Mouse (Mus musculus): ENCODE measurements at regions not wholly inside any gene's neighbourhood (a gene's known extent, or its start where the extent isn't known, plus 50 kb on each side); places are given as distances from the start of the nearest gene placed in this dataset.

GRCm38 (mm10) chr14:92372885-92373284 is 1517.6 kb downstream of the Pcdh9 start:
- Histone ChIP-seq H3K9ac (no peak overlapping the region), H3K4me1 (no peaks in the 10 kb centered on the region), H3K27ac (no peak overlapping the region), H3K36me3 (no peaks in the 10 kb centered on the region), H3K9me3 (no peaks in the 10 kb centered on the region), H3K27me3 (no peaks in the 10 kb centered on the region), H3K4me2 (no peak overlapping the region), H3K4me3 (no peak overlapping the region)
- WGBS = 92% methylated on average over 4 of the region's 4 CpGs
- ATAC-seq (ENCODE audit: insufficient number of reproducible peaks, insufficient read depth, low FRiP score, low TSS enrichment, low read depth) = no peak

GRCm38 (mm10) chr14:92372446-92372845 is 1518.0 kb downstream of the Pcdh9 start:
- Histone ChIP-seq H3K4me1 (no peaks in the 10 kb centered on the region), H3K36me3 (no peaks in the 10 kb centered on the region), H3K4me2 (no peak overlapping the region), H3K9ac (no peak overlapping the region), H3K4me3 (no peak overlapping the region), H3K27ac (no peak overlapping the region), H3K27me3 (no peaks in the 10 kb centered on the region), H3K9me3 (no peaks in the 10 kb centered on the region)
- WGBS = 95% methylated on average over 3 of the region's 3 CpGs
- ATAC-seq (ENCODE audit: insufficient number of reproducible peaks, insufficient read depth, low FRiP score, low TSS enrichment, low read depth) = 0 out of 2 replicates have a peak, but pooled peaks have one; percentile 48
